Mouse (Mus musculus) lung, postnatal 0 days (tissue): ENCODE measurements around the gene Dennd1a. TPM values are rescaled to one million over a fixed set of nuclear protein-coding genes. Genes with fewer than 3 reads are reported as not detected.

Experiments used
- ATAC-seq: fragments of 200-750 bp; cut with Nextera tagmentation; 2 replicates; pipeline ENCODE4 v1.8.0; 2017; ENCODE audit warnings: moderate library complexity
- DNase-seq: peaks from one replicate; pipeline ENCODE4 v3.0.0-alpha.2; 2016; ENCODE audit warnings: low spot score
- H3K27ac ChIP-seq: fragments of 300-500 bp; sonication (generic); 2 replicates; pipeline ENCODE4 v1.5.1; 2014; ENCODE audit warnings: antibody characterized with exemption, mild to moderate bottlenecking, low read length, mixed read lengths
- H3K27me3 ChIP-seq: fragments of 300-500 bp; sonication (generic); replicated peaks from 2 replicates; pipeline ENCODE4 v1.6.1; 2014; ENCODE audit warnings: low read length, mixed read lengths; ENCODE audit not compliant: insufficient read depth
- H3K36me3 ChIP-seq: fragments of 300-500 bp; sonication (generic); 2 replicates; pipeline ENCODE4 v1.6.1; 2014; ENCODE audit warnings: low read length, mixed read lengths; ENCODE audit not compliant: insufficient read depth
- H3K4me1 ChIP-seq: fragments of 300-500 bp; sonication (generic); 2 replicates; pipeline ENCODE4 v1.6.1; 2014; ENCODE audit warnings: antibody characterized with exemption, low read depth, low read length, mixed read lengths; ENCODE audit not compliant: insufficient read depth
- H3K4me2 ChIP-seq: fragments of 300-500 bp; sonication (generic); replicated peaks from 2 replicates; pipeline ENCODE4 v1.6.1; 2014; ENCODE audit warnings: low read depth, mild to moderate bottlenecking, low read length, moderate library complexity, mixed read lengths
- H3K4me3 ChIP-seq: fragments of 300-500 bp; sonication (generic); 2 replicates; pipeline ENCODE4 v1.5.1; 2014; ENCODE audit warnings: low read depth, low read length
- H3K9ac ChIP-seq: fragments of 300-500 bp; sonication (generic); replicated peaks from 2 replicates; pipeline ENCODE4 v1.6.1; 2014; ENCODE audit warnings: low read depth, mild to moderate bottlenecking
- H3K9me3 ChIP-seq: fragments of 300-500 bp; sonication (generic); 2 replicates; pipeline ENCODE4 v1.6.1; 2016; ENCODE audit warnings: low read length, mixed read lengths
- CTCF ChIP-seq: IDR thresholded peaks from 2 replicates; pipeline ENCODE4 v1.5.1; 2016; ENCODE audit warnings: antibody characterized with exemption, mild to moderate bottlenecking
- EP300 ChIP-seq: IDR thresholded peaks from 2 replicates; pipeline ENCODE4 v1.6.1; 2016; ENCODE audit warnings: antibody characterized with exemption, mild to moderate bottlenecking, control low read depth
- WGBS: fragments of 180-500 bp; shearing (Covaris S2); extraction: QIAGEN DNeasy Blood & Tissue Kit; methylation state at CpG from one replicate; pipeline ENCODE4 v1.1.7; 2014; 5-methylcytosine and 5-hydroxymethylcytosine counted together
- polyA plus RNA-seq: library from polyadenylated mRNA; unstranded; fragments of >200 nt; fragmentation: Nextera tagmentation; extraction: Ambion mirVana; gene quantifications from 2 replicates; pipeline ENCODE4 v1.2.1, GENCODE M21; 2015

The Dennd1a gene
- polyA plus RNA-seq, 1 experiment from 2014 or later, result 4.4 TPM

GRCm38 (mm10) chr2:37842719-37843118 is 444.5 kb downstream of the Dennd1a start:
- Histone ChIP-seq H3K27me3 (no peaks in the 10 kb centered on the region), H3K4me3 (no peak overlapping the region), H3K9ac (no peak overlapping the region), H3K36me3 (no peaks in the 10 kb centered on the region), H3K4me1 (no peaks in the 10 kb centered on the region), H3K4me2 (no peak overlapping the region), H3K9me3 (no peaks in the 10 kb centered on the region), H3K27ac (no peak overlapping the region)
- TF ChIP-seq CTCF, result no peak
- no peak for TF ChIP-seq EP300
- WGBS, result 27% methylated on average over 4 of the region's 4 CpGs
- DNase-seq (no peak), ATAC-seq (no peak)

GRCm38 (mm10) chr2:37842151-37842569 is 445.0 kb downstream of the Dennd1a start:
- DNase-seq, result no peak
- Histone ChIP-seq H3K9ac (no peak overlapping the region), H3K27ac (no peak overlapping the region), H3K4me1 (no peaks in the 10 kb centered on the region), H3K27me3 (no peaks in the 10 kb centered on the region), H3K9me3 (no peaks in the 10 kb centered on the region), H3K36me3 (no peaks in the 10 kb centered on the region), H3K4me2 (no peak overlapping the region), H3K4me3 (no peak overlapping the region)
- no peak for TF ChIP-seq EP300
- no peak for ATAC-seq
- WGBS, result 19% methylated on average over 7 of the region's 7 CpGs

- H3K4me1 ChIP-seq, result no peaks in the 10 kb centered on the region
- no peaks in the 10 kb centered on the region for H3K27me3 ChIP-seq
- H3K27ac ChIP-seq, result no peak overlapping the region
- no peak overlapping the region for H3K4me3 ChIP-seq
- no peak for DNase-seq
- no peak overlapping the region for H3K9ac ChIP-seq
- no peaks in the 10 kb centered on the region for H3K9me3 ChIP-seq
- TF ChIP-seq CTCF (no peak), EP300 (no peak)
- no peak overlapping the region for H3K4me2 ChIP-seq
- no peak for ATAC-seq
- no peaks in the 10 kb centered on the region for H3K36me3 ChIP-seq
These were observed 447.3 kb downstream of the Dennd1a start for GRCm38 (mm10) chr2:37839922-37840321.

- TF ChIP-seq CTCF (no peak), EP300 (no peak)
- Histone ChIP-seq H3K36me3 (no peaks in the 10 kb centered on the region), H3K4me3 (no peak overlapping the region), H3K27me3 (no peaks in the 10 kb centered on the region), H3K9ac (no peak overlapping the region), H3K4me1 (no peaks in the 10 kb centered on the region), H3K9me3 (no peaks in the 10 kb centered on the region), H3K4me2 (no peak overlapping the region), H3K27ac (no peak overlapping the region)
- no peak for DNase-seq
- WGBS, result 78% methylated on average over 7 of the region's 7 CpGs
- no peak for ATAC-seq
These were observed 448.8 kb downstream of the Dennd1a start for GRCm38 (mm10) chr2:37838202-37838984.

GRCm38 (mm10) chr2:37837542-37837941 is 449.6 kb downstream of the Dennd1a start:
- Histone ChIP-seq H3K4me3 (no peak overlapping the region), H3K27ac (no peak overlapping the region), H3K4me1 (no peaks in the 10 kb centered on the region), H3K4me2 (no peak overlapping the region), H3K9me3 (no peaks in the 10 kb centered on the region), H3K36me3 (no peaks in the 10 kb centered on the region), H3K27me3 (no peaks in the 10 kb centered on the region), H3K9ac (no peak overlapping the region)
- ATAC-seq (peak; percentile 82), DNase-seq (peak; percentile 71)
- TF ChIP-seq CTCF, result no peak
- TF ChIP-seq EP300, result no peak
- 80% methylated on average over 3 of the region's 3 CpGs for WGBS

GRCm38 (mm10) chr2:37836926-37837325 is 450.3 kb downstream of the Dennd1a start:
- H3K4me3 ChIP-seq, result no peak overlapping the region
- 90% methylated on average over 3 of the region's 3 CpGs for WGBS
- no peak for ATAC-seq
- no peaks in the 10 kb centered on the region for H3K27me3 ChIP-seq
- no peak overlapping the region for H3K9ac ChIP-seq
- no peak for TF ChIP-seq EP300
- no peak for TF ChIP-seq CTCF
- DNase-seq, result no peak
- H3K36me3 ChIP-seq, result no peaks in the 10 kb centered on the region
- H3K4me1 ChIP-seq, result no peaks in the 10 kb centered on the region
- no peak overlapping the region for H3K27ac ChIP-seq
- H3K4me2 ChIP-seq, result no peak overlapping the region
- H3K9me3 ChIP-seq, result no peaks in the 10 kb centered on the region
